Mouse (Mus musculus) limb, embryonic 15.5 days (tissue): ENCODE results near the gene Tctn1. TPM values are rescaled to one million over a fixed set of nuclear protein-coding genes. Genes with fewer than 3 reads are reported as not detected.

Experiments used
- polyA plus RNA-seq: library from polyadenylated mRNA; unstranded; fragments of >200 nt; fragmentation: Nextera tagmentation; extraction: Ambion mirVana; gene quantifications from 2 replicates; pipeline ENCODE4 v1.2.1, GENCODE M21; 2015

Tctn1 gene
- polyA plus RNA-seq, 1 experiment from 2014 or later, result 5.7 TPM

Other genes with a start within 250 kb of the Tctn1 start
- gene Cux2, start 214.4 kb downstream of the Tctn1 start, polyA plus RNA-seq, result 2.0 and 2.5 TPM in 2 replicates
- 6.5 and 27.8 TPM in 2 replicates for gene Myl2, start 163.5 kb downstream of the Tctn1 start, polyA plus RNA-seq
- gene Ccdc63, start 123.6 kb downstream of the Tctn1 start, polyA plus RNA-seq, result 0.09 and 0.11 TPM in 2 replicates
- 185 and 206 TPM in 2 replicates for gene Ppp1cc, start 106.2 kb downstream of the Tctn1 start, polyA plus RNA-seq
- 8.8 and 11.5 TPM in 2 replicates for gene Hvcn1, start 57.7 kb downstream of the Tctn1 start, polyA plus RNA-seq
- 6.8 and 7.9 TPM in 2 replicates for gene Pptc7, start 19.9 kb upstream of the Tctn1 start, polyA plus RNA-seq
- gene Rad9b, start 89.8 kb upstream of the Tctn1 start, polyA plus RNA-seq, result 10.9 and 11.5 TPM in 2 replicates
- gene Vps29, start 89.9 kb upstream of the Tctn1 start, polyA plus RNA-seq, result 184 and 185 TPM in 2 replicates
- 60.5 and 68.7 TPM in 2 replicates for gene Gpn3, start 107.4 kb upstream of the Tctn1 start, polyA plus RNA-seq
- 58.3 and 59.3 TPM in 2 replicates for gene Fam216a, start 107.9 kb upstream of the Tctn1 start, polyA plus RNA-seq
- gene Arpc3, start 127.4 kb upstream of the Tctn1 start, polyA plus RNA-seq, result 141 and 177 TPM in 2 replicates
- 40.2 and 43.0 TPM in 2 replicates for gene Anapc7, start 157.2 kb upstream of the Tctn1 start, polyA plus RNA-seq
- 29.1 and 29.2 TPM in 2 replicates for gene Atp2a2, start 237.8 kb upstream of the Tctn1 start, polyA plus RNA-seq